Mouse (Mus musculus): ENCODE measurements at regions not wholly inside any gene's neighbourhood (a gene's known extent, or its start where the extent isn't known, plus 50 kb on each side); places are given as distances from the start of the nearest gene placed in this dataset.

DNA sequence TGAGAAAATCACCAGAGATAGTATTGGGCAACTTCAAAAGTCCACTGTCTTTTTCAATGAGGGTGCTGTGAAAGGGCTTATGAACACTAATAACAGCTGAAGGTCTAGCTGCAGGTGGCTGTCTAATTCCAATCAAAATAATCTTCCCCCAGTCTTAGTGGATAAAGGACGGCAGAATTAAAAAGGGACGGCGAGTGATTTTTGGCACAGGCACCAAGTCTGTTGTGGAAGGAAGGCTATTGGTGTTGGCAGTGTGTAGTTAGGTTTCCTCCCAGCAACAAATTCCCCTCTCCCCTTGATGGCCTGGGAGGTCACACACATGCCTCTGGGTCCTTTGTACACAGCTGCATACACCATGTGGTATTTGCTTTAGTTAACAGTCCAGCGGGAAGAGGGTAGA, 296.3 kb downstream of the Slc4a3 start:
- no peaks in the 10 kb centered on the region for H3K27me3 ChIP-seq (ENCODE audit: control insufficient read depth, insufficient read depth, low read depth, low read length)
- peaks cover 3% of the 10 kb centered on the region; the same call in 1 of the 2 replicates for H3K4me1 ChIP-seq (replicated peaks; ENCODE audit: control insufficient read depth, insufficient read depth, low read length)
- H3K36me3 ChIP-seq (ENCODE audit: control insufficient read depth, insufficient read depth, low read length), result no peaks in the 10 kb centered on the region
- ATAC-seq (ENCODE audit: low read depth), result no peak
- H3K4me2 ChIP-seq (ENCODE audit: low read depth, low read length), result no peak overlapping the region
- no peak overlapping the region for H3K27ac ChIP-seq (ENCODE audit: low read length)
- no peaks in the 10 kb centered on the region for H3K9me3 ChIP-seq (ENCODE audit: control insufficient read depth, low read length)
- 61% methylated on average over 4 of the region's 4 CpGs for WGBS
- no peak overlapping the region for H3K9ac ChIP-seq (ENCODE audit: low read length)
- no peak overlapping the region for H3K4me3 ChIP-seq (ENCODE audit: low read length)

- no peak for ATAC-seq (ENCODE audit: low read depth)
These were observed 297.3 kb downstream of the Slc4a3 start for GRCm38 (mm10) chr1:75843326-75843725.

DNA sequence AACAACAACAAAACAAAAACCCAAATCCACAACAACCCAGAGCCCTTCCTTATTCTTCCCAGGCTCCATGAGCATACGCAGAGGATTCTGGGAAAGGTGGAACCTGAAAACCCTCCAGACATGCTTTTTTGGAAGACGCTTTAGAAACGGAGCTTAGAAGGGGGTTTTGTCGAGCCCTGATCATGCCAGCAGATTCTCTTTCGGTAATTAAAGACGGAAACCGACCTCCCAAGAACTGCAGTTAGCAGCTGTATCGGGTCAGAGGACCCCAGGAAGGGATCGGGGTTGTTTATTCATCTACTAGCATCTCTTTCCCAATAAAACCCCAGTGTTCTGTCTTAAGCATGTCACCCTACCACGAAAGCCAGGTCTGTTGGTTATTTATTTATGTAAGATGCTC, 298.1 kb downstream of the Slc4a3 start:
- 52% methylated on average over 10 of the region's 10 CpGs for WGBS
- Histone ChIP-seq H3K9me3 (ENCODE audit: control insufficient read depth, low read length) (no peaks in the 10 kb centered on the region), H3K4me2 (ENCODE audit: low read depth, low read length) (no peak overlapping the region), H3K9ac (ENCODE audit: low read length) (no peak overlapping the region), H3K4me1 (replicated peaks; ENCODE audit: control insufficient read depth, insufficient read depth, low read length) (peaks cover 3% of the 10 kb centered on the region; the same call in 1 of the 2 replicates), H3K4me3 (ENCODE audit: low read length) (no peak overlapping the region), H3K27ac (ENCODE audit: low read length) (no peak overlapping the region), H3K27me3 (ENCODE audit: control insufficient read depth, insufficient read depth, low read depth, low read length) (no peaks in the 10 kb centered on the region), H3K36me3 (ENCODE audit: control insufficient read depth, insufficient read depth, low read length) (no peaks in the 10 kb centered on the region)
- no peak for ATAC-seq (ENCODE audit: low read depth)

More at GRCm38 (mm10) chr1:75843326-75843725, 297.3 kb downstream of the Slc4a3 start:
- no peak overlapping the region for H3K4me3 ChIP-seq (ENCODE audit: low read length)
- no peaks in the 10 kb centered on the region for H3K36me3 ChIP-seq (ENCODE audit: control insufficient read depth, insufficient read depth, low read length)
- no peak overlapping the region for H3K27ac ChIP-seq (ENCODE audit: low read length)
- H3K27me3 ChIP-seq (ENCODE audit: control insufficient read depth, insufficient read depth, low read depth, low read length), result no peaks in the 10 kb centered on the region
- WGBS, result 89% methylated on average over 6 of the region's 6 CpGs
- no peak overlapping the region for H3K4me2 ChIP-seq (ENCODE audit: low read depth, low read length)
- peaks cover 3% of the 10 kb centered on the region; the same call in 1 of the 2 replicates for H3K4me1 ChIP-seq (replicated peaks; ENCODE audit: control insufficient read depth, insufficient read depth, low read length)
- H3K9ac ChIP-seq (ENCODE audit: low read length), result no peak overlapping the region
- H3K9me3 ChIP-seq (ENCODE audit: control insufficient read depth, low read length), result no peaks in the 10 kb centered on the region

- H3K4me2 ChIP-seq (ENCODE audit: low read depth, low read length), result no peak overlapping the region
- no peak for ATAC-seq (ENCODE audit: low read depth)
- H3K4me3 ChIP-seq (ENCODE audit: low read length), result no peak overlapping the region
- H3K4me1 ChIP-seq (replicated peaks; ENCODE audit: control insufficient read depth, insufficient read depth, low read length), result peaks cover 3% of the 10 kb centered on the region; the same call in 1 of the 2 replicates
- H3K27ac ChIP-seq (ENCODE audit: low read length), result no peak overlapping the region
- H3K36me3 ChIP-seq (ENCODE audit: control insufficient read depth, insufficient read depth, low read length), result no peaks in the 10 kb centered on the region
- no peaks in the 10 kb centered on the region for H3K27me3 ChIP-seq (ENCODE audit: control insufficient read depth, insufficient read depth, low read depth, low read length)
- H3K9ac ChIP-seq (ENCODE audit: low read length), result no peak overlapping the region
- 51% methylated on average over 4 of the region's 4 CpGs for WGBS
- H3K9me3 ChIP-seq (ENCODE audit: control insufficient read depth, low read length), result no peaks in the 10 kb centered on the region
These were observed 298.5 kb downstream of the Slc4a3 start for GRCm38 (mm10) chr1:75844529-75844928.

DNA sequence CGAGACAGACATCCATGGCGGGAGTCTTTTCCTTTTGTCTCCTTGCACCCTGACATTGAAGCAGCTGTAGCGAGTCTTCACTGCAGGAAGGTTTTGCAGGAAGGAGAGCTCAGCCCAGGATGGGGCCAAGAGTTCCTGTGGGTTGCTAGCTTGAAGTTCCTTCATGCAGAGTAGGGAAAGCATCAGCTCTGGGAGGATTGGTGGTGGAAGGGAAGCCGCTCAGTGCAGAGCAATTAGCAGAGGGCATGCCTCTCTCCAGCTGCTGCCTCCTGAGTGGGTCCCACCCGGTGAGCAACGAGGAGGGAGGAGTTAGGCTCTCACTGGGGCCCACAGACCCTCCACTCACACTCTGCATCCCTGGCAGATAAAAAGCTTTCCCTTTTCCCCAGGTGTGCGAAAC, 298.9 kb downstream of the Slc4a3 start:
- H3K36me3 ChIP-seq (ENCODE audit: control insufficient read depth, insufficient read depth, low read length), result no peaks in the 10 kb centered on the region
- no peaks in the 10 kb centered on the region for H3K9me3 ChIP-seq (ENCODE audit: control insufficient read depth, low read length)
- H3K9ac ChIP-seq (ENCODE audit: low read length), result no peak overlapping the region
- H3K27me3 ChIP-seq (ENCODE audit: control insufficient read depth, insufficient read depth, low read depth, low read length), result no peaks in the 10 kb centered on the region
- no peak overlapping the region for H3K4me3 ChIP-seq (ENCODE audit: low read length)
- no peak overlapping the region for H3K27ac ChIP-seq (ENCODE audit: low read length)
- 34% methylated on average over 7 of the region's 7 CpGs for WGBS
- ATAC-seq (ENCODE audit: low read depth), result no peak
- H3K4me2 ChIP-seq (ENCODE audit: low read depth, low read length), result no peak overlapping the region
- peaks cover 3% of the 10 kb centered on the region; the same call in 1 of the 2 replicates for H3K4me1 ChIP-seq (replicated peaks; ENCODE audit: control insufficient read depth, insufficient read depth, low read length)

DNA sequence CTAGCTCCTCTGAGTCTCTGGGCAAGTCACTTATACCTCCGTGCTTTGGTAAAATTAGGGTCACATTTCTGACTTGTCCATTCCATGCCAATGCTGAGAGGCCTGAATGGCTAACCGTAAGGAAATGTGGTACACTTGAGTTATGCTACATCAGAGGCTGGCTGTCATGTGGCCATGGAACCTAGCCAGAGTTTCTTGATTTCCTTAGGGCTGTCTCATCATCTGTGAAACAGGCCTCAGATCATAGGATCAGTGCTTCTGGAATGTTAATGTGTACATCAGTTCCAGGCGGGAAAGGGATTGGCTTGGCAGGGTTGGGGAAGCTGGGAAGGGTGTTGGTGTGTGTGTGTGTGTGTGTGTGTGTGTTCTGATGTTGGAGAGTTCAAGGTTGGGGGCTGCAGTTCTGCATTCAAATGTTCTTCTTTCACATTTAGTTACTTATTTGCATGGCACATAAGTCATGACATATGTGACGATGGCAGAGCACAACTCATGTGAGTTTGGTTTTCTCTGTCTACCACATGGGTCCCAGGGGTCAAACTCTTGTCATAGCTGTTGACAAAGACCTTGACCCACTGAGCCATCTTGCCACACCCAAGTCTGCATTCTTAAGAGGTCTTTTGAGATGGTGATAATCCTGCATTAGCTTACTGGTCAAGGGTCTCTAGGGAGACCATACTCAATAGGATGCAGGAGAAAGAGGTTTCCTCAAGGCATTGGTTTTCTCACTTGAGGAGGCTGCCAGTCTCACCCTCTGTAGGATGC, 299.9 kb downstream of the Slc4a3 start:
- no peaks in the 10 kb centered on the region for H3K9me3 ChIP-seq (ENCODE audit: control insufficient read depth, low read length)
- peaks cover 3% of the 10 kb centered on the region; the same call in 1 of the 2 replicates for H3K4me1 ChIP-seq (replicated peaks; ENCODE audit: control insufficient read depth, insufficient read depth, low read length)
- no peak overlapping the region for H3K27ac ChIP-seq (ENCODE audit: low read length)
- H3K9ac ChIP-seq (ENCODE audit: low read length), result no peak overlapping the region
- no peaks in the 10 kb centered on the region for H3K27me3 ChIP-seq (ENCODE audit: control insufficient read depth, insufficient read depth, low read depth, low read length)
- no peaks in the 10 kb centered on the region for H3K36me3 ChIP-seq (ENCODE audit: control insufficient read depth, insufficient read depth, low read length)
- 76% methylated on average over 4 of the region's 4 CpGs for WGBS
- no peak overlapping the region for H3K4me3 ChIP-seq (ENCODE audit: low read length)
- H3K4me2 ChIP-seq (ENCODE audit: low read depth, low read length), result no peak overlapping the region
- ATAC-seq (ENCODE audit: low read depth), result no peak

DNA sequence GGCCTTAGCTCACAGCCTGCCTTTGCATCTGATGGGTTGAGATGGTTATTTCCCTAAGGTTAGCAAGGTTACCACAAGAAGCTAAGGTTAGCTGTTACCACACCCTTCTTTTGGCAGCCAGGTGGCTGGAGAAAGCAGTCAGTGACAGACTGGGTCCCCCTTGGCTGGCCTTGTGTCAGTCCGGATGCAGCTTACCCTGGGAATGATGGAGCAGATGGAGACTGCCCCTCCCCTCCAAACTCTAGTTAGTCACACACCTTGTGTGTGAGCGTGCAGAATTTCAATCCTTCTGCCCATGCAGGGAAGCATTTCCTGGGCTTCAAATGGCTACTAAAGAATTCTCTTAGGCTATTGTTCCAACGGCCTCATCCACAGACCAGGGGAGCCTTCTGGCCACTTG, 301.6 kb downstream of the Slc4a3 start:
- H3K9ac ChIP-seq (ENCODE audit: low read length), result no peak overlapping the region
- no peak for ATAC-seq (ENCODE audit: low read depth)
- WGBS, result 75% methylated on average over 3 of the region's 3 CpGs

DNA sequence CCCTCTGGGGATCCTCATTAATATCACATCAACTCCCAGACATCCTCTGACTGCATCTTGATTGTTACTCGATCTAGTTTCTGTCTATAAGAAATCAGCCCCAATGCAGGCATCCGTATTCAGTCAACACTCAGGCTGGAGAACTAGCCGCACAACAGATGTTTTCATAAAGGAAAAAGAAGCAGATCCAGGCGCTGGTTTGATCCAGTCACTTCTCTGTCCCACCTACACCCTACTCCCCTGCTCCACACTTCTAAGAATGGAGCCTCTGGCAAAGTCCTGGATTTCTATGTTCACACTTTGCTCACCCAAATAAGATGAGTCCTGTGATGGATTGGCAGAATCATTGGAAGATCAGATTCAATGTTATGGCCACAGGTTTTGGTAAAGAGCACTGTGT, 302.4 kb downstream of the Slc4a3 start:
- no peaks in the 10 kb centered on the region for H3K36me3 ChIP-seq (ENCODE audit: control insufficient read depth, insufficient read depth, low read length)
- no peak overlapping the region for H3K27ac ChIP-seq (ENCODE audit: low read length)
- ATAC-seq (ENCODE audit: low read depth), result no peak

More for the DNA sequence above, 301.6 kb downstream of the Slc4a3 start:
- Histone ChIP-seq H3K27ac (ENCODE audit: low read length) (no peak overlapping the region), H3K4me1 (replicated peaks; ENCODE audit: control insufficient read depth, insufficient read depth, low read length) (peaks cover 3% of the 10 kb centered on the region; the same call in 1 of the 2 replicates), H3K4me3 (ENCODE audit: low read length) (no peak overlapping the region), H3K36me3 (ENCODE audit: control insufficient read depth, insufficient read depth, low read length) (no peaks in the 10 kb centered on the region), H3K4me2 (ENCODE audit: low read depth, low read length) (no peak overlapping the region), H3K27me3 (ENCODE audit: control insufficient read depth, insufficient read depth, low read depth, low read length) (no peaks in the 10 kb centered on the region), H3K9me3 (ENCODE audit: control insufficient read depth, low read length) (no peaks in the 10 kb centered on the region)

GRCm38 (mm10) chr1:75850131-75850530, 304.1 kb downstream of the Slc4a3 start:
- Histone ChIP-seq H3K4me1 (replicated peaks; ENCODE audit: control insufficient read depth, insufficient read depth, low read length) (no peaks in the 10 kb centered on the region), H3K4me2 (ENCODE audit: low read depth, low read length) (no peak overlapping the region), H3K27me3 (ENCODE audit: control insufficient read depth, insufficient read depth, low read depth, low read length) (no peaks in the 10 kb centered on the region), H3K4me3 (ENCODE audit: low read length) (no peak overlapping the region), H3K9ac (ENCODE audit: low read length) (no peak overlapping the region), H3K9me3 (ENCODE audit: control insufficient read depth, low read length) (no peaks in the 10 kb centered on the region), H3K27ac (ENCODE audit: low read length) (no peak overlapping the region), H3K36me3 (ENCODE audit: control insufficient read depth, insufficient read depth, low read length) (no peaks in the 10 kb centered on the region)
- WGBS, result 86% methylated on average over 4 of the region's 4 CpGs
- no peak for ATAC-seq (ENCODE audit: low read depth)

More for the DNA sequence above, 302.4 kb downstream of the Slc4a3 start:
- peaks cover 3% of the 10 kb centered on the region; the same call in 1 of the 2 replicates for H3K4me1 ChIP-seq (replicated peaks; ENCODE audit: control insufficient read depth, insufficient read depth, low read length)
- H3K27me3 ChIP-seq (ENCODE audit: control insufficient read depth, insufficient read depth, low read depth, low read length), result no peaks in the 10 kb centered on the region
- WGBS, result 88% methylated on average over 4 of the region's 4 CpGs
- H3K9me3 ChIP-seq (ENCODE audit: control insufficient read depth, low read length), result no peaks in the 10 kb centered on the region
- no peak overlapping the region for H3K9ac ChIP-seq (ENCODE audit: low read length)
- H3K4me3 ChIP-seq (ENCODE audit: low read length), result no peak overlapping the region
- no peak overlapping the region for H3K4me2 ChIP-seq (ENCODE audit: low read depth, low read length)

All from lung, embryonic 16.5 days (tissue).